Mouse (Mus musculus) layer of hippocampus, postnatal 14 days (tissue): ENCODE results near the gene Ccdc78. TPM values are rescaled to one million over a fixed set of nuclear protein-coding genes. Genes with fewer than 3 reads are reported as not detected.
"Not testable (repeated sequence)": the region's sequence is repeated elsewhere in the genome, so short reads cannot be mapped to it uniquely, and the experiment has no call there.

Source experiments
- DNase-seq, 2 experiments: peaks; one replicate each; pipeline ENCODE4 v3.0.0; 2021 to 2022; ENCODE audit warnings: low spot score in 2 of 2, mixed read lengths in 1 of 2
- long read RNA-seq, 2 experiments: library from polyadenylated mRNA; stranded (forward); transcript quantifications; one replicate each; pipeline ENCODE4 v2.0.0; 2021
- total RNA-seq, 2 experiments: library from RNA; stranded (reverse); gene quantifications; 2 replicates each; pipeline ENCODE4 v1.2.3; 2021

The Ccdc78 gene
- under 1 TPM in 1 of 2 experiments, not detected in 1; 0.30 TPM for total RNA-seq
- long read RNA-seq, experiment 1, partial matches to known transcripts = 0 of 7 reads
- long read RNA-seq, experiment 1, other reads (novel, unspliced or antisense) = 7 of 7 reads
- long read RNA-seq, experiment 2, partial matches to known transcripts = 0 of 3 reads
- long read RNA-seq, experiment 2, other reads (novel, unspliced or antisense) = 3 of 3 reads

GRCm38 (mm10) chr17:25786280-25786679 is at the start of gene Ccdc78:
Ccdc78 (plus strand) TSS chr17:25786580.
- no peak for DNase-seq

- DNase-seq = no peak
Measured at GRCm38 (mm10) chr17:25738861-25739260, 47.5 kb upstream of the Ccdc78 start.

GRCm38 (mm10) chr17:25741471-25741870 is 44.9 kb upstream of the Ccdc78 start:
- not testable (repeated sequence) for DNase-seq

- DNase-seq = no peak
Measured at GRCm38 (mm10) chr17:25743831-25744230, 42.5 kb upstream of the Ccdc78 start.

- DNase-seq = no peak
Measured at GRCm38 (mm10) chr17:25744311-25744710, 42.1 kb upstream of the Ccdc78 start.

- DNase-seq = no peak
Measured at GRCm38 (mm10) chr17:25748238-25748637, 38.1 kb upstream of the Ccdc78 start.

GRCm38 (mm10) chr17:25749314-25749713 is 37.1 kb upstream of the Ccdc78 start:
- DNase-seq = no peak

GRCm38 (mm10) chr17:25751446-25751845 is 34.9 kb upstream of the Ccdc78 start:
- peak in 1 of 2 experiments; percentile 35 for DNase-seq

GRCm38 (mm10) chr17:25754241-25754640 is 32.1 kb upstream of the Ccdc78 start, which contains the start of gene Msln:
Msln (minus strand) TSS chr17:25754378.
- no peak for DNase-seq

GRCm38 (mm10) chr17:25755086-25755485 is 31.3 kb upstream of the Ccdc78 start:
- no peak for DNase-seq

- DNase-seq = no peak
Measured at GRCm38 (mm10) chr17:25755627-25756377, 30.6 kb upstream of the Ccdc78 start.

GRCm38 (mm10) chr17:25756378-25757242 is 29.8 kb upstream of the Ccdc78 start:
- no peak for DNase-seq

- no peak for DNase-seq
Measured at GRCm38 (mm10) chr17:25757691-25758090, 28.7 kb upstream of the Ccdc78 start.

GRCm38 (mm10) chr17:25760148-25760547 is 26.2 kb upstream of the Ccdc78 start:
- no peak for DNase-seq

GRCm38 (mm10) chr17:25761561-25761970 is 24.8 kb upstream of the Ccdc78 start:
- peak; percentile 41 to 72 for DNase-seq

- no peak for DNase-seq
Measured at GRCm38 (mm10) chr17:25762591-25762990, 23.8 kb upstream of the Ccdc78 start.

GRCm38 (mm10) chr17:25765886-25766285 is 20.5 kb upstream of the Ccdc78 start:
- DNase-seq = no peak

GRCm38 (mm10) chr17:25769331-25769730 is 17.0 kb upstream of the Ccdc78 start:
- DNase-seq = no peak

GRCm38 (mm10) chr17:25773549-25774120 is 12.7 kb upstream of the Ccdc78 start, which contains the start of gene Narfl:
Narfl (plus strand) TSS chr17:25773776.
- peak; percentile 98 to 99 for DNase-seq

GRCm38 (mm10) chr17:25775318-25776062 is 10.9 kb upstream of the Ccdc78 start:
- DNase-seq = no peak
